Mouse (Mus musculus) B cell, adult 2 months (primary cell): ENCODE data around the gene Edf1.
A peak's percentile ranks its signal among the peaks of the same experiment; 100 is the strongest.

Source experiments
- DNase-seq, 2 experiments: peaks; one replicate each; pipeline ENCODE4 v3.0.0; 2022

The Edf1 gene

DNA sequence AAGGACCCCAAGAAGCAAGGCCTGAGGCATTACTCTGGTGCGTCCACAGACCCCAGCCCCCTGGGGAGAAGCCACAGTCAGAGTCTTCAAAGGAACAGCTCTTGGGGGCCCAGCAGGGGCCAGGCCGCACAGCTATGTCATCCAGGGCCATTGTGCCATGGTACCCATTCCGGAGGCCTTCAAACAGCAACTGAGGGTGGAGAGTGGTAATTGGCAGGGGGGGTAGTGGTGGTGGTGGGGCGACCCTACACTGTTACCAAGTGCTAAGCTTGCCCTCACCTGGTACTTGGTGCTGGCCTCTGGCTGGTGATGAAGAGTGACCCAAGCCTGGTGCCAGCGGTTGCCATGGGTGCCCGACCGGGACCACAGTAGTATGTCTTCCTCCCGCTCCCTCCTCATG, 8.1 kb downstream of the Edf1 start:
- DNase-seq, result no peak

DNA sequence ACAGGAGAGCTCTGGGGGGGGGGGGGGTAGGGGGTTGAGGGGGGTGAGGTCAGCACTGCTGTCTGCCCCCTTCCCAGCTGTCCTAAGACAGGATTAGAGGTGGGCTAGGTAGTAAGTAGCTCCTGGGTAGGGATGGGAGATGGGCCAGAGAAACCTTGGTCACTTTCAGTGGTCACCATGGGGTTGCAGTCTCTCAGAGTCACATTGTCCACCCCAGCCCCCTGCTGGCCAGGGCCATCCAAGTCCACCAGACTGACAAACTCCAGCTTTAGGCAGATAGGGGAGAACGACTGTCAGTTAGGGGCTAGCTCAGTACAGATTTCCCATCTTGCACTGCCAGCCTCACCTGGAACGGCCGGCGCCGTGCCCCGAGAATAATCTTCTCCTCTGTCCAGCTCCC, 8.9 kb downstream of the Edf1 start:
- no peak for DNase-seq

DNA sequence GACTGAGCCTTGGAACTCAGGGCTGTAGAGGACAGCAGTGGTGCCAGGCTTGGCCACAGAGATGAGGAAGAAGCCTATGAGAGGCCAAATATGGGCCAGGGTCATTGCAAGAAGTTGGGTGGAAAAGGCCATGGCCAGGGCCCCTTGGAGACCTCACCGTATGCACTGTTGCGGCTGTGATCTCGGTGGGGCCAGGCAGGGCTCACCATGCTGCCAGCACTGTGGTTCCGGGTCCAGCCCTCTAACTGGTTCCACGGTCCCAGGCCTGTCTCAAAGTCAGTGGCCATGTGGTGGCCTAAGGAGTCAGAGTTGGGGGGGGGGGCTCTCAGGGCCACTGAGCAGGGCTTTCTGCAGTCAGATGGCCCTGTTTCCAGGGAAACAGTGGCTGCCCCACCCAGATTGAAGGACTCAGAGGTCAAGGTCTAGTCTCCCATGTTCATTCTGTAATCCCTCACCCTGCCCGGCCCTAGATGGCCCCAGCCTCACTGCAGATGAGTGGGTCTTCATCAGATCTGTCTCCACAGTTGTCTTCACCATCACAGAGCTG, 10.9 kb downstream of the Edf1 start:
- no peak for DNase-seq

DNA sequence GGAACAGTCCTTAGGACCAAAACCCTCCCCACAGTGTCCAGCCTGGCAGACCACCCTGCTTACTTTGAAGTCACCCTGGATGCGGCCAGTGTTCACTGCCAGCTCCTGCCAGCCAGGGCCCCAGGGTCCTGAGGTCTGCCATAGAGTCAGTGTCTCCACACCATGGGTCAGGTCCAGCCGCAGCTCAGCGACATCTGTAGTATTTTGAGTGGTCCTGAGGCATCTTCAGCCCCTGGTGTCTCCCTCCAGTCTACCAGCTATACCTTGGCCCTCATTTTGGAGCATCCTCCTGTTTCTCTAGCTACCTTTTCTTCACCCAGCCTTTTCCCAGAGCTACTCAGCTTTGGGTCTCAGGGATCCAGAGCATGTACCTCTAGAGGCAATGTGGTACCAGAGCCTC, 11.7 kb downstream of the Edf1 start:
- DNase-seq, result no peak

DNA sequence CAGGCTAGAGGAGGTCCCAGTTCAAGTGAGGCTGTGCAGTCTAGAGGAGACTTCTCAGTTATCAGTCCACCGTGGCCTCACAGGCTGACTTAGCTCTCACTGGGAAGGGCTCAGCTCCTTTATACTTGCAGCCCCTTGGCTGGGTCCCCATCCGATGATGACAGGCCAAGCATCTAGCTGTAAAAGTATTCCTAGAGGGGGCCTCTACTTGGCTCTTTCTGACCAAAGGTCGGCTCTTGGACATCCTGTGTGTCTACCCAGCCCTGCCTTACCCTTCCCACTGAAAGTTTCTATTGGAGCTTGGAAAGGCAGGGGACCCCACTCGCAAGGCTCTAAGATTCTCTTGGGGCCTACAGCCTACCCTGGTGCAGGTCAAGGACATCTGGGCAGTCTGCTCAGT, 13.6 kb downstream of the Edf1 start:
- DNase-seq, result no peak

DNA sequence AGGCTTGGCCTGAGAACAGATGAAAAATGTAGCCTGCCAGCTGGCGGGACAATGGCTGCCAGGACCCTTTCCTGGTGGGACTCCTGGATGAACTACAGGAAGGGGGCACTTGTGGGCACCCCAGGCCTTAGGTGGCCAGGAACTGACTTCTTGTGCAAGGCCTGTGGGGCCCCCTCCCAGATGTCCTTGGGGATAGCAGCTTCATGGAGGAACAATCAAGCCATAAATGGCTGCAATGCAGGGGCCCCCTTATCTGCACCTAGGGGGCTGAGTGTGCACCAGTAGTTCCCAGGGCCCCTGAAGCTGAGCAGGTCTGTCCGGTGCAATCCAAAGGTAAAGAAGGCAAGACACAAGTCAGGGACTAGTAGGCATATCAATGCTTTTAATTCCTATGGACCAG, 15.4 kb downstream of the Edf1 start:
- DNase-seq, result no peak

DNA sequence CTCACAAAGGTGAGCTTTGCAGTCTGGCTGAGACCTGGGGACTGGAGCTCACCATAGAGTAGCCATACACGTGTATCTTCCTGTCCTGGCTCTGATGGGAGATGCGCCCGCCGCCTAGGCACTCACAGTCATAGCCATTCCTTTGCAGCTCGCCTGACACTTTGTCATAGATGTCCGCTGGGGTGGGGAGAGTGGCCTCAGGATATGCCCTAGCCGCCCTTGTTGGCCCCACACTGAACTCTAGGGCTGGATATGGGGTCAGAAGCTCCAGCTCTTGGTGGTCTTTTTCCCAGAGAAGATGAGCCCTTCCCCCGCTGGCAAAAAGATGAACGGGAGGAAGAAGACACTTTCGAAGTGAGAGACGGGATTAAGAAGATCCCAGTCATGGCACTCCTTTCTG, 16.5 kb downstream of the Edf1 start:
- no peak for DNase-seq

DNA sequence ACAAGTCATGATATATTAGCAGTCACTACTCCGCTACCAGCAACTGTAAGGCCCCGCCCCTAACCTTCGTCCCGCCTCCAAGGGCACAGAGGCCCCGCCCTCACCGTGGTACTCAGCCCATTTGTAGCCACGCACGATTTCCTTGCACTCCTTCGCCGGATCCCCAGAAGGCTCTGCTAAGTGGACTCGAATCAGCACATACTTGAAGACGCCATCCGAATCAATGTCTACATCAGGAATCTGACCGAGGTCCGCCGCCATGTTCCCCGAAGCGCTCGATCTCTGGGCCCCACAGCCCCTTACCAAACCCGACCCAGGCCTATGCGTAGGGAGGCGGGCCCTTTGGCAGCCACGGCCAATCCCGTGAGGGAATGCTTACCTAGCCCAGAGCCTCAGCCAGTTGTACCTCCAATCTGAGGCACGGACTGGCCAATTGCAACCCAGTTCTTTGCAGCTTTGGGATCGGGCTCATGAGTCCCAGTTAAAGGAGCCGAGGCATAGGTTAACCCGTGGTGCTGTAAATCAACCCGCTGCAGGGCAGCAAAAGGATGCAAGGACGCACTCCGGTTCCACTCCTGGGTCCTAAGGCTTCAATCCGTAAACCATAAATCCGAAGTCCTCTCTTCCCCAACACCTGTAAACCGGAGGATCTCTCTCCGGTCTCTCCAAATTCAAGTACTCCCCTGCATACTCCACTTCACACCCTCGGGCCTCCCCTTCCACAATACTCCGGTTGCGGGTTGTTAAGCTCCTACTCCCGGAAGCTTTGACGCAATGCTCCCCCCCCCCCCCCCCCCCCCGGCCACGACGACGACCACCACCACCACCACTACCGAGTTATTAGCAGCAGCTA, 17.2 kb downstream of the Edf1 start, which contains the start of the genes Mamdc4 and Phpt1:
Gene Mamdc4 (minus strand): TSS at position 267 of the 853 bp plus-strand sequence.
Gene Phpt1 (minus strand): TSS at position 646 of the 853 bp plus-strand sequence.
- peak; percentile 98 to 99 for DNase-seq

DNA sequence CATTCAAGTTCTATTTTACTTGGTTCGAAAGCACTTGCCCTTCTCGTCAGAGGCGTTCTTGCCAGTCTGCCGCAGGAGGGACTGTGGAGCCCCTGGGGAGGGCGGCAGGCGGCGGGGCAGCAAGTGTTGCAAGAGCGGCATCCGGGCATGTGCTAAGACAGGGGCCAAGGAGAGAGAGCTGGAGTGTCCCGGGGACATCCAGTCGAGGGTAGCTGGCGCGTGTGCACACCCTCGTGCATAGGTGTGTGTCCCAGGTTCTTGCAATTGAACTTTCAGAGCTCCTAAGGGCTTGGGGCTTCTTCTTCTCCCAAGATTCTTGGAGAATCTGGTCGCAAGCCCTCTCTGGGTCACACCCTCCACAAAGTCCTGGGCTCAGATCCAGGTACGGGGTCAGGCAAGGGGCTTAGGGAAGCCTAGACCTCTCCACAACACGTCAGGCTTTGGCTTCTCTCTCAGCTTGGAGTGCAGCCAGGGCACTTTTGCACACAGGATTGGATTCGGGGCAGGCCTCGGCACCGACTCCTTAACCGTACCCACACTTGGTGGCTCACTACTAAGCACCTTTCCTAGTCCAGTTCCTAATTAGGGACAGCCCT, 17.9 kb downstream of the Edf1 start:
- peak; percentile 38 to 43 for DNase-seq

DNA sequence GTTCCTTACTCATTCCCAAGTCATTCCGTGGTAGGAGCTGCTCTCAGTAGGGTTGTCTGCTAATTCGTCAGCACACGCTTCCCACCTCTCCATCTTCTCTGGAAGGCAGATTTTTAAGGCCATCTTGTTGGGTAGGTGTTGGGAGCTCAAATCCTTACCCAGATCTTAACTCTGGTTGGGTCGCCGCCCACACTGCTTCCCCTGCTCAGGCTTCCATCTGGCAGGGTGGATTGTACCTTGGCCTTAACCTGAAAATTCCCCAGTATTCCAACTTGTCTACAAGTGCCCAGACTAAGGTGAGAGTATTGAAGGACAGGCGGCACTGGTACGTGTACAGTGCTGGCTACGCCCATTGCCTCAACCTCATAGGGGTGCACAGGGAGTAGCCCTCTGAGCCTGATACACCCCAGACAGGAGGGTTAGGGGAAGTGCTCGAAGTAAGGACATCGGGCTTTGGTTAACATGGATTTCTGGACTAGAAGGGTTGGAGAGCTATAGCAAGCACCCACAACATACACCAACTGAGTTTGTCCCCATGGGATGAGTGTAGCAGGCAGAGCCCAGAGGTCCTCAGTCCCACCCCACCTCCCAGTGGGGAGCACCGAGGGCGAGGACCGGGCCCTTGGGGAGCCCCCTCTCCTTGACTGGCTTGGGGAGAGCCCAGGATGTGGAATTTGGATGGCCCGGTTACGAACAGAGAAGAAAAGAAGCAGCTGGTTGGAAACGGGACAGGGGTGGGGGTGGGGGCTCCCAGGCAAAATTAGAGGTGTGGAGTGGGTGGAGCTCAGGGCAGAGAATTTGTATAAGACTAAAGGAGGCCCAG, 18.6 kb downstream of the Edf1 start:
- DNase-seq, result no peak

DNA sequence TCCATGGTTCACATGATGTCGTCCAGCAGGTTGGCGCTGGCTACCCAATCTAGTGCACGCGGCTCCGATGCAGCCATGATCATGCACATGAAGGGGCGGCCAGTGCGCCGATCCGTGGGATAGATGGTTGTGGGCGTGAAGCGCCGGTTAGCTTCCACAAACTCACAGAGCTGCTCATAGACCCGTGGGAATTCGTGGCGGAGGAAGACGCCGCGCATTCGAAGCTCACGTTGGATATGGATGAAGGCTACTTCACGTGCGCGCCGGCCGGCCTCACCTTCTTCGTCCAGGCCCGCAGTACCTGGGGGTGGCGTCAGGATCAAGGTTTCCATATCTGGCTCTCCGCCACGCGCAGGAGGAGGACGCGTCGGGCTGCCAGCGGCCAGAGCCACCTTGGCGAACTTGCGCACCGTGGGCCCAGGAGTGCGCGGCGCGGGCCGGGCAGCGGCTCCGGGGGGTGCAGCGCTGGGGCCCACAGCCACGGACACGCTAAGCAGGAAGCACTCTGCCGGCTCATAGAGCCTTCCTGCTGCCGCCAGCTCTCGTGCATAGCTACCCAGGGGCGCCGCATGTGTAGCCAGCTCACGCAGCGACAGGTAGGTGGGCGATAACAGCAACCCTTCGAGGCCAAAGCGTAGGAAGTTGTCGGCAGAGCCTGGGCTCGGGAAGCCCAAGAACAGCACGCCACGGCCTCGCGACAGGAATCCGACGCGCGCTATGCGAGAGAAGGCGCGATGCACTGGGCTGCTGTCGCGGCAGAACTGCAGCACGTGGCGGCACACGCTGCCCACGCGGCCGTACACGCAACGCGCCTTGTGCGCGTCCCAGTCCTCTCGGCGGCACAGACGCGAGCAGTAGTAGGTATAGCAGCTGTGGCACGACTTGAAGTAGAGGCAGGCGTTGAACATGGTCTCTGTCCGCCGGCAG, 19.6 kb downstream of the Edf1 start:
- peak; percentile 25 to 34 for DNase-seq

DNA sequence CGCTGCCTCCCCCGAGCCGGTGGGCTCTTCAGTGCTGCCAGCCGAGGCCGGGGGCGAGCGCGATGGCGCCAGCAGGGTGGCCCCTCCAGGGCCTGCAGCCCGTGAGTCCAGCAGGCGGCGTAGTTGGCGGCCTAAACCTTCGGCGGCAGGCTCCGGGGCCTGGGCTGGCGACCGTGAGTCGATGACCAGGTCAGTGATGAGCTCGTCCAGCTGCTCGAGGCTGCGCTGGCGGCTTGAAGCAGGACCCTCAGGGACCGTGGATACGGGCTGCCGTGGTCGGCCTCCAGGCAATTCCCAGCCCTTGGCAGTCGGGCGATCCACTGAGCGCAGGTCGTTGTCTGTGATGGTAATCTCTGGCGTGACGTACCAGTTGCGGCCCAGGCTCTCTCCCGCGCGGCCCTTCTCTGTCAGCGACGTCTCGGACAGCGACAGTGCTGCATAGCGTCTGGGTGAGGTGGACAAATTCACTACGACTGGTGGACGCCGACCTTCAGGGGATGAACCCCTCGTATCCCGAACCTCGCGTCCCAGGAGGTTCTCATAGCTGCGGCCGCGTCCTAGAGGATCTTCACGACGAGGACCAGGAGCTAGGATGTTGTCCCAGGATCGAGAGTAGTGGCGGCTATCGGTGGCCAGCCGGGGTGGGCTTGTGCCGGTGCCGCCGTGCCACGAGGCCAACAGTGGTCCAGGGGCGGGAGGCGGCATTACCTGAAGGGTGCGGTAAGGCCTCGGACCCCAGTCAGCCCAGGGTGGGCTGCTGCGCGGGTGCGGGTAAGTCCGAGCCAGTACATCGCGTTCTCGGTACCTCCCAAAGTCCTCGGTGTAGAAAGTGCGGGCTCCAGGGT, 20.5 kb downstream of the Edf1 start:
- peak; percentile 49 to 50 for DNase-seq

DNA sequence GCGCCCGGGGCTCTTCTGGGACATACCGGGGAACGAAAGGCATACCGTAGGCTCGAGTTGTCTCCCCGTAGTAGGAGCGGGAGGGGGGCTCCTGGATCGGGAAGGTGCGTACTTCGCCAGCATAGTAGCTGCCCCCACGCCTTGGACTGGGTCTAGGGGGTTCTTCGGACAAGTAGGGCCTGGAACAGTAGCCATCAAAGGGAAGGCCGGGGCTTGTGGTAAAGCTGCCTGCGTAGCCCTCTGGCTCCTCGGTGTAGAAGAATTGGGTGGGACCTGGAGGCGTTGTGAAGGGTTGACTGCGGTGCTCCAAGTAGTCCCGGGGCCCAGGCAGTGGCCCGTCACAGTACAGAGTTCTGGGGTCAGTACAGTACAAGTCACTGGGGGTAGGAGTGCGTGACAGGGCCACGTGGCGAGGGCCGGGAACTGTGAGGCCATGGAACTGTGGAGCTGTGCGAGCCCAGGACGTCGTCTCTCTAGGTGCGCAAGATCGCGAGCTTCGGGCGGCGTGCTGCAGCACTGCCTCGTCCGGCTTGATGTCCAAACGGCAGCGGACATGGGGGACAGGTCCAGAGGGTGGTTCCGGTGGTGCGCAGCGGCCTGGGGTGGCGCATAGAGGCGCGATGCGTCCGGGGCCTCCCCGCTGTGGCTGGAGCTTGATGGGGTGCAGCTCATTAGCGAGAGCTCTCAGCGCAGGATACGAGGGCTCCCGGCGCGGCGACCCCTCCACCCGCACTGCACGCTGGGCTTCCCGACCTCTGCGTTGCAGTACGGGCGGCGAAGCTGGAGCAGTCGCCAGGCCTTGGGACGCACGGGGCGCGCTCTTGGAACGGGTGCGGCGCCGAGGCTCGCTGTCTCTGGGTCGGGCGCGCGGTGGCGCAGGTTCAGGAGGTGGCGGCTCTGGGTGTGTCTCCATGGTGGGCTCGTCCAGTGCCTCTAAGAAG, 21.4 kb downstream of the Edf1 start:
- peak; percentile 32 to 48 for DNase-seq

DNA sequence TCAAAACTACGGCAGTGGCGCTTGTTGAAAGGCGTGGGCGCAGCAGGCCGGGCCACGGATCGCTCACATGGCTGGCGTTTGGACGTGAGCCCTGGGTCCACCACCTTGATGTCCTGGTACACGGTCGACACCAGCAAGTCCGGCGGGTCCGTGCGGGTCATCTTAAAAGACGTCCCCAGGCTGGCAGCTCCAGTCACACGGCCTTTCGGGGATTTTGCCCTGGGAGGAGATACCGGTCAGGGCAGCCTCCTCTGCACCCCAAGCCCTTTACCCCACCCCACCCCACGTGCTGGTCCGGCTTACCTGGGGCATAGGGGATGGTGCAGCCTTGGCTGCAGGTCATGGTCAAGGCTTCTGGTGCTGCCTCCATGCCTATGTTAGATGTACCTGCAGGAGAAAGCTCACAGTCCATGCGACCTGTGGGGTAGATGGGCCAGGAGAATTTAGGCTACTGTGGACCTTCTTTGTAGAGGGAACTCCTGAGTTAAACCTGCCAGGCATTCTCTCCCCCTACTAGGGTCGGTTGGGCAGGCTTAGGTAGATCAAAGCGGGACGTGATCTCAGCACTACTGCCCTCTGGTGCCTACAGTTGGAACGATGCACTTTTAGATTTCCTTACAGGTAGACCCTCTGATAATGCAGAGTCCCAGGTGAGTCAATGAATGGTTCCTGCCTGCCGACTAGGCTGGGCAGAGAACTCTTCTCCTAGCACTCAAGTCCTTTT, 22.3 kb downstream of the Edf1 start:
- peak; percentile 76 to 77 for DNase-seq

DNA sequence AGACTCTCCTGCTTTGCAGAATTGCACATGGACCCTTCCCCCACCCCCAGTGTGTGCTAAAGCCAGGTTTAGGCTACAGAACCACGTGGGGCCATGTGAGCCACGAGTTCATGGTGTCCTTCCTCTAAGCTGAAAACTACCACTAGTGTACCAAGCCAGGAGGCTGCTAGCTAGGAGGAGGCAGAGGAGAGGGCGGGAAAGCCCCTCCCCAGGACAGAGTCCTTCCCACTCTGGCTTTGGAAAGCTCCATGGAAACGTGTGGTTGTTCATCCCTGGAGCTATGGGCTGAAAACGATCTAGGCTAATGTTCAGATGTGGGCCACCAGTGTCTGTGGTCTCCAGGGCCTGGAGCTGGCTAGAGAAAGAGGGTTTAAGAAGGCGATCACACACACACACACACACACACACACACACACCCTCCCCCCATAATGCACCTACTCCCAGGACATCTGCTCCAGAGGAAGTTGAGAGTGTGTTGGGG, 23.0 kb downstream of the Edf1 start:
- DNase-seq, result peak in 1 of 2 experiments; percentile 21

DNA sequence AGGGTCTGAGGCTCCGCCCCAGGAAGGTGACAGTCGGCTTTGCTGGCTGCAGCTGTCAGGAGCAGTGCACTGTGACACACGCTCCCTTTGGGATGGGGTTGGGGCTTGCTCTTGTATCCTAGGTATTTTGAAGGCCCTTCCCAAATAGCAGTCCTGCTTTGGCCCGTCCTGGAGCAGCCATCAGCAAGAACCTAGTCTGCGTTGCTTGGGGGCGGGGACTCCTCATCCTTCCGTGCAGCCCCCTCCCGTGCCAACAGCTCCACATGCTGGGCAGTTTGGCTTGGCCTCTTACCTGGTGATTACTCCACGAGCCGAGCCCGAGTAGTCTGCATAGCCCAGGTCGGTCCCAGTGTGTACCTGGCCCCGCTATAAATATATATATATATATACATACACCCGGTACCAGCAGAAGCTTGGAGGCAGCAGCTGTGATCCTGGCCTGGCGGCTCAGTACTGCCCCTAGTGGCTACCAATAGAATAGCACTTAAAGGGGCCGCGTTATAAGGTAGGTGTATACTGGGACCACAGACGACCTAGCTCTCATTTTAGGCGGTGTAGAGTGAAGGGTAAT, 23.7 kb downstream of the Edf1 start, which contains the start of gene Ajm1:
Gene Ajm1 (minus strand): TSS at position 464 of the 571 bp plus-strand sequence.
- DNase-seq, result peak; percentile 81 to 82

DNA sequence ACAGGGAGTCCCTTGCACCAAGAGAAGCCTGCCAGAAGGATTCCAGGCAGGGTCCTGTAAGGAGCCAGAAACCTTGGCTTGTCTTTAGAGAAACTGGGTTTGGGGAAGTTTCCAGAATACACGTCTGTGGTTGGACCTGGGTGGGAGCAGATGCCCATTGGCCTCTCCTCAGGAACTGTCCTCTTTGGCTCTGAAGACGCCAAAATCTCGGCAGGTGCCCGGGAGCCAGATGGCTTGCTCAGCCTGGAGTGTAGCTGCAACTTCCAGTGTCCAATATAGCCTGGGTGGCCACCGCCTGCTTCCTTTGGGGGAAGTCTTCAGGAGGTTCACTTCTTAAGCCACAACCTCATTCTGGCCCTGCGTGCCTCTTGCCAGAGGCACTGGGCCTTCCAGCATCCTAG, 24.3 kb downstream of the Edf1 start:
- DNase-seq, result no peak

DNA sequence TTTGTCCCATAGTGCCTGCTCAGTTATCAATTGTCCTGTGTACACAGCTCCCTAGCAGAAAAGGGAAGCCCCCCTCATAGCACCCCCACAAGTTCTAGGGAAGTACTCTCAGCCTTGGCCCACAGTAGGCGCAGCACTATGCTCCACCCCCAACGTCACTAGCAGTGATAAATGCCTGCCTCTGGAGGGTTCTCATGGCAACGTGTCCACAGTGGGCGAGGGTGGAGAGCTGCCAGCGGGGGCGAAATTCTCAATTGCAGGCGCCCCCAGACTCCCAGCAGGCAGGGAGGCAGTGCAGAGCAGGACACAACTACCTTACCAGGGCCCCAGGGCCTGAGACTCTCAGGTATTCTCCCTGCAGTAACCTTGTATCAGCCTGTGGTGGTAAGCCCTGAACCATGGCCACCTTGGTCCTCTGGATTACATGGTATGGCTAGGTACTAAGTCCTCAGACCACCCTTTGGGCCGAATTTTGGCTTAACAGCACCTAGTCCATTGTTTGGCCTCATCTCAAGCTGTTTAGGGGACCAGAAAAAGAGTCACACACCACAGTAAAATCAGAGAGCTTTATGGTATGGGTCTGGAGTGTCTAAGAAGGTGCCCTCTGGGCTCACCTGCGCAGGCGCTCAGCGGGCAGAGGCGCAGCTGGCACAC, 24.9 kb downstream of the Edf1 start:
- DNase-seq, result peak; percentile 18 to 23
